Mouse (Mus musculus) heart, embryonic 13.5 days (tissue): ENCODE data around the gene Pmm2. TPM values are rescaled to one million over a fixed set of nuclear protein-coding genes. Genes with fewer than 3 reads are reported as not detected.

ENCODE experiments used
- ATAC-seq: fragments of 200-750 bp; cut with Nextera tagmentation; 2 replicates; pipeline ENCODE4 v1.8.0; 2017; ENCODE audit warnings: moderate TSS enrichment; ENCODE audit not compliant: insufficient number of reproducible peaks, low FRiP score, low TSS enrichment; ENCODE audit errors: extremely low read depth
- H3K27ac ChIP-seq: fragments of 300-500 bp; sonication (generic); replicated peaks from 2 replicates; pipeline ENCODE4 v1.5.1; 2015; ENCODE audit warnings: moderate library complexity, mild to moderate bottlenecking, inconsistent platforms
- H3K27me3 ChIP-seq: fragments of 300-500 bp; sonication (generic); replicated peaks from 2 replicates; pipeline ENCODE4 v1.6.1; 2015; ENCODE audit warnings: mild to moderate bottlenecking, inconsistent platforms
- H3K36me3 ChIP-seq: fragments of 300-500 bp; sonication (generic); 2 replicates; pipeline ENCODE4 v1.6.1; 2015; ENCODE audit warnings: mild to moderate bottlenecking, inconsistent platforms
- H3K4me1 ChIP-seq: fragments of 300-500 bp; sonication (generic); 2 replicates; pipeline ENCODE4 v1.6.1; 2015; ENCODE audit warnings: inconsistent platforms
- H3K4me2 ChIP-seq: fragments of 300-500 bp; sonication (generic); 2 replicates; pipeline ENCODE4 v1.6.1; 2015; ENCODE audit warnings: inconsistent platforms, mild to moderate bottlenecking, moderate library complexity
- H3K4me3 ChIP-seq: fragments of 300-500 bp; sonication (generic); 2 replicates; pipeline ENCODE4 v1.5.1; 2015; ENCODE audit warnings: moderate library complexity, mild to moderate bottlenecking, inconsistent platforms
- H3K9ac ChIP-seq: fragments of 300-500 bp; sonication (generic); 2 replicates; pipeline ENCODE4 v1.6.1; 2015; ENCODE audit warnings: inconsistent platforms, mild to moderate bottlenecking, moderate library complexity
- H3K9me3 ChIP-seq: fragments of 300-500 bp; sonication (generic); 2 replicates; pipeline ENCODE4 v1.6.1; 2016; ENCODE audit warnings: inconsistent platforms
- WGBS: fragments of 180-500 bp; shearing (Covaris S2); methylation state at CpG from one replicate; pipeline ENCODE4 v1.1.7; 2015; ENCODE audit warnings: mixed read lengths; 5-methylcytosine and 5-hydroxymethylcytosine counted together
- polyA plus RNA-seq: library from polyadenylated mRNA; unstranded; fragments of >200 nt; fragmentation: Nextera tagmentation; extraction: Ambion mirVana; gene quantifications from 2 replicates; pipeline ENCODE4 v1.2.1, GENCODE M21; 2015

Gene Pmm2
- polyA plus RNA-seq, 1 experiment from 2014 or later, result 38.1 TPM

- Histone ChIP-seq H3K4me3 (no peak overlapping the region), H3K9me3 (no peaks in the 10 kb centered on the region), H3K36me3 (peaks cover 15% of the 10 kb centered on the region), H3K4me1 (no peaks in the 10 kb centered on the region), H3K4me2 (no peak overlapping the region), H3K27ac (no peak overlapping the region), H3K9ac (no peak overlapping the region), H3K27me3 (no peaks in the 10 kb centered on the region)
- 75% methylated on average over 16 of the region's 16 CpGs for WGBS
- no peak for ATAC-seq
Observed at GRCm38 (mm10) chr16:8620315-8621115, 17.0 kb upstream of the Pmm2 start.

GRCm38 (mm10) chr16:8630419-8630818 lies 7.1 kb upstream of the Pmm2 start:
- no peak for ATAC-seq
- H3K27me3 ChIP-seq, result no peaks in the 10 kb centered on the region
- H3K9me3 ChIP-seq, result no peaks in the 10 kb centered on the region
- H3K36me3 ChIP-seq, result peaks cover 38% of the 10 kb centered on the region
- no peak overlapping the region for H3K9ac ChIP-seq
- H3K4me1 ChIP-seq, result no peaks in the 10 kb centered on the region
- no peak overlapping the region for H3K4me3 ChIP-seq
- H3K27ac ChIP-seq, result no peak overlapping the region
- no peak overlapping the region for H3K4me2 ChIP-seq
- 68% methylated on average over 2 of the region's 2 CpGs for whole genome bisulfite sequencing

GRCm38 (mm10) chr16:8631428-8631827 lies 6.0 kb upstream of the Pmm2 start:
- ATAC-seq, result no peak

GRCm38 (mm10) chr16:8636867-8637216 lies 632 bp upstream of the Pmm2 start:
- Histone ChIP-seq H3K4me2 (peak overlapping the region; percentile 94), H3K9ac (peak overlapping the region; percentile 92), H3K27me3 (no peaks in the 10 kb centered on the region), H3K4me3 (peak overlapping the region; percentile 83), H3K27ac (peak overlapping the region; percentile 91), H3K4me1 (peaks cover 34% of the 10 kb centered on the region), H3K9me3 (no peaks in the 10 kb centered on the region), H3K36me3 (peaks cover 38% of the 10 kb centered on the region)
- ATAC-seq, result no peak
- WGBS, result 0% methylated on average over 13 of the region's 13 CpGs

More at GRCm38 (mm10) chr16:8631428-8631827, 6.0 kb upstream of the Pmm2 start:
- Histone ChIP-seq H3K27ac (no peak overlapping the region), H3K9me3 (no peaks in the 10 kb centered on the region), H3K27me3 (no peaks in the 10 kb centered on the region), H3K4me2 (no peak overlapping the region), H3K4me1 (peaks cover 8% of the 10 kb centered on the region), H3K4me3 (no peak overlapping the region), H3K36me3 (peaks cover 44% of the 10 kb centered on the region), H3K9ac (no peak overlapping the region)
- WGBS, result 82% methylated on average over 5 of the region's 5 CpGs

GRCm38 (mm10) chr16:8638131-8638530 lies 657 bp downstream of the Pmm2 start:
- no peaks in the 10 kb centered on the region for H3K27me3 ChIP-seq
- peak overlapping the region; percentile 94 for H3K4me2 ChIP-seq
- no peak for ATAC-seq
- H3K4me1 ChIP-seq, result peaks cover 34% of the 10 kb centered on the region
- peak overlapping the region; percentile 92 for H3K9ac ChIP-seq
- H3K4me3 ChIP-seq, result peak overlapping the region; percentile 83
- WGBS, result 40% methylated on average over 7 of the region's 7 CpGs
- no peaks in the 10 kb centered on the region for H3K9me3 ChIP-seq
- peaks cover 34% of the 10 kb centered on the region for H3K36me3 ChIP-seq
- H3K27ac ChIP-seq, result peak overlapping the region; percentile 91

- Histone ChIP-seq H3K9ac (no peak overlapping the region), H3K27me3 (no peaks in the 10 kb centered on the region), H3K27ac (no peak overlapping the region), H3K4me2 (no peak overlapping the region), H3K4me3 (no peak overlapping the region), H3K9me3 (no peaks in the 10 kb centered on the region), H3K36me3 (peaks cover 42% of the 10 kb centered on the region), H3K4me1 (peaks cover 34% of the 10 kb centered on the region)
- WGBS, result 77% methylated on average over 11 of the region's 11 CpGs
- no peak for ATAC-seq
Observed at GRCm38 (mm10) chr16:8639466-8640191, 2.2 kb downstream of the Pmm2 start.

- Histone ChIP-seq H3K27ac (no peak overlapping the region), H3K4me1 (peaks cover 16% of the 10 kb centered on the region), H3K27me3 (no peaks in the 10 kb centered on the region), H3K4me2 (no peak overlapping the region), H3K9me3 (no peaks in the 10 kb centered on the region), H3K4me3 (no peak overlapping the region), H3K9ac (no peak overlapping the region), H3K36me3 (peaks cover 70% of the 10 kb centered on the region)
- WGBS, result 63% methylated on average over 2 of the region's 2 CpGs
- no peak for ATAC-seq
Observed at GRCm38 (mm10) chr16:8643855-8644254, 6.4 kb downstream of the Pmm2 start.

- Histone ChIP-seq H3K4me1 (no peaks in the 10 kb centered on the region), H3K9me3 (no peaks in the 10 kb centered on the region), H3K9ac (no peak overlapping the region), H3K27me3 (no peaks in the 10 kb centered on the region), H3K27ac (no peak overlapping the region), H3K4me2 (no peak overlapping the region), H3K36me3 (peaks cover 86% of the 10 kb centered on the region), H3K4me3 (no peak overlapping the region)
- no peak for ATAC-seq
- 82% methylated on average over 6 of the region's 6 CpGs for WGBS
Observed at GRCm38 (mm10) chr16:8645546-8645945, 8.1 kb downstream of the Pmm2 start.

- ATAC-seq, result no peak
- Histone ChIP-seq H3K27ac (no peak overlapping the region), H3K4me2 (no peak overlapping the region), H3K27me3 (no peaks in the 10 kb centered on the region), H3K4me3 (no peak overlapping the region), H3K9ac (no peak overlapping the region), H3K36me3 (peaks cover 99% of the 10 kb centered on the region), H3K9me3 (no peaks in the 10 kb centered on the region), H3K4me1 (no peaks in the 10 kb centered on the region)
- 94% methylated on average over 3 of the region's 3 CpGs for whole genome bisulfite sequencing
Observed at GRCm38 (mm10) chr16:8650007-8650406, 12.5 kb downstream of the Pmm2 start.

- peaks cover 98% of the 10 kb centered on the region for H3K36me3 ChIP-seq
- no peak for ATAC-seq
- no peak overlapping the region for H3K9ac ChIP-seq
- no peaks in the 10 kb centered on the region for H3K9me3 ChIP-seq
- WGBS, result 85% methylated on average over 6 of the region's 6 CpGs
- no peaks in the 10 kb centered on the region for H3K27me3 ChIP-seq
- no peaks in the 10 kb centered on the region for H3K4me1 ChIP-seq
- no peak overlapping the region for H3K4me2 ChIP-seq
- H3K27ac ChIP-seq, result no peak overlapping the region
- H3K4me3 ChIP-seq, result no peak overlapping the region
Observed at GRCm38 (mm10) chr16:8655108-8655507, 17.6 kb downstream of the Pmm2 start.

GRCm38 (mm10) chr16:8655599-8655998 lies 18.1 kb downstream of the Pmm2 start:
- no peak overlapping the region for H3K4me3 ChIP-seq
- WGBS, result 76% methylated on average over 9 of the region's 9 CpGs
- H3K27me3 ChIP-seq, result no peaks in the 10 kb centered on the region
- H3K4me2 ChIP-seq, result no peak overlapping the region
- ATAC-seq, result no peak
- H3K4me1 ChIP-seq, result no peaks in the 10 kb centered on the region
- no peaks in the 10 kb centered on the region for H3K9me3 ChIP-seq
- H3K36me3 ChIP-seq, result peaks cover 98% of the 10 kb centered on the region
- no peak overlapping the region for H3K9ac ChIP-seq
- H3K27ac ChIP-seq, result no peak overlapping the region
